ENCODE assay signal across 9 mouse cellular contexts in genomic region chr7:118296856-118297518, GRCm38 (mm10). TPM values are rescaled to one million over a fixed set of nuclear protein-coding genes. Genes with fewer than 3 reads are reported as not detected.
DNase-seq lines count a peak whose midpoint lies in the region; ATAC-seq and TF ChIP-seq lines count a peak whose summit lies in the region.
"Had no signal": no experiment of that assay in that cellular context is flagged by ENCODE, and none has a peak within 500 bp of the region (broad histone marks: within the 10 kb centered on the region; RNA-seq: fewer than 3 reads in every experiment).

No protein-coding gene starts in this region.

- peaks cover 9% of the 10 kb centered on the region for H3K4me1 ChIP-seq in hindbrain, embryonic 12.5 days
- 0 out of 2 replicates have a peak, but pooled peaks cover 5% of the 10 kb centered on the region for H3K4me1 ChIP-seq in neural tube, embryonic 12.5 days
- H3K4me1 ChIP-seq: lung, embryonic 15.5 days had no signal

- DNase-seq in layer of hippocampus, adult 2 months (ENCODE audit: low spot score in 2 of 2) = no peak
- no peak for DNase-seq in layer of hippocampus, adult 11-12 months (ENCODE audit: low spot score)
- DNase-seq in cerebellum, postnatal 10 days = peak; percentile 34 to 50
- DNase-seq in adrenal gland, postnatal 10 days = no peak
- no peak for DNase-seq in adrenal gland, adult (ENCODE audit: inconsistent age in 2 of 2, low spot score in 1 of 2)

- peak; percentile 38; the same call in 1 of the 2 replicates for ATAC-seq in hindbrain, embryonic 12.5 days (ENCODE audit: low FRiP score)
- ATAC-seq in neural tube, embryonic 12.5 days (ENCODE audit: low FRiP score, low read depth) = no peak; the same call in 1 of the 2 replicates
- ATAC-seq in megakaryocyte progenitor cell, adult 5-6 weeks (replicated peaks; ENCODE audit: poor library complexity) = no peak

- H3K9ac ChIP-seq in hindbrain, embryonic 12.5 days = no peak overlapping the region
- no peak overlapping the region for H3K9ac ChIP-seq in neural tube, embryonic 12.5 days
- H3K9ac ChIP-seq: lung, embryonic 15.5 days had no signal

- H3K4me2 ChIP-seq in hindbrain, embryonic 12.5 days (replicated peaks) = peak overlapping the region; percentile 30
- peak overlapping the region; percentile 35 for H3K4me2 ChIP-seq in neural tube, embryonic 12.5 days (replicated peaks)
- H3K4me2 ChIP-seq: lung, embryonic 15.5 days had no signal

- no peaks in the 10 kb centered on the region for H3K27me3 ChIP-seq in hindbrain, embryonic 12.5 days
- H3K27me3 ChIP-seq in neural tube, embryonic 12.5 days (replicated peaks) = no peaks in the 10 kb centered on the region
- H3K27me3 ChIP-seq: lung, embryonic 15.5 days had no signal

- peaks cover 9% of the 10 kb centered on the region; the same call in 1 of the 2 replicates for H3K9me3 ChIP-seq in hindbrain, embryonic 12.5 days (replicated peaks)
- peaks cover 8% of the 10 kb centered on the region; the same call in 1 of the 2 replicates for H3K9me3 ChIP-seq in neural tube, embryonic 12.5 days
- H3K9me3 ChIP-seq: lung, embryonic 15.5 days had no signal

- TF ChIP-seq CTCF in layer of hippocampus, adult 2 months (conservative IDR thresholded peaks at IDR 0.05) = no peak

- H3K27ac ChIP-seq in layer of hippocampus, adult 2 months = peak overlapping the region; percentile 19; the same call in 1 of the 2 replicates
- no peak overlapping the region for H3K27ac ChIP-seq in hindbrain, embryonic 12.5 days
- H3K27ac ChIP-seq in neural tube, embryonic 12.5 days = no peak overlapping the region
- H3K27ac ChIP-seq: lung, embryonic 15.5 days had no signal

- WGBS in hindbrain, embryonic 12.5 days = 51% methylated on average over 14 of the region's 14 CpGs
- WGBS in neural tube, embryonic 12.5 days = 61% methylated on average over 14 of the region's 14 CpGs

- no peak overlapping the region; the same call in 1 of the 2 replicates for H3K4me3 ChIP-seq in layer of hippocampus, adult 2 months
- no peak overlapping the region for H3K4me3 ChIP-seq in hindbrain, embryonic 12.5 days
- no peak overlapping the region for H3K4me3 ChIP-seq in neural tube, embryonic 12.5 days
- H3K4me3 ChIP-seq: lung, embryonic 15.5 days had no signal

- no peaks in the 10 kb centered on the region for H3K36me3 ChIP-seq in hindbrain, embryonic 12.5 days
- no peaks in the 10 kb centered on the region for H3K36me3 ChIP-seq in neural tube, embryonic 12.5 days
- H3K36me3 ChIP-seq: lung, embryonic 15.5 days had no signal

RNA-seq across cellular contexts. Expression of gene Smg1, which starts 53.5 kb away (rescaled TPM):
- 10 to 100 TPM; 81.6 to 91.1 TPM for total RNA-seq in layer of hippocampus, adult 2 months (2021)
- polyA plus RNA-seq in hindbrain, embryonic 12.5 days (2016; fragmentation: Nextera tagmentation; extraction: Ambion mirVana) = 26.8 and 27.6 TPM in 2 replicates
- 18.8 and 24.6 TPM in 2 replicates for polyA plus RNA-seq in neural tube, embryonic 12.5 days (2016; fragmentation: Nextera tagmentation; extraction: Ambion mirVana)
- 10 to 100 TPM; 35.8 to 50.7 TPM for total RNA-seq in adrenal gland, postnatal 10 days (2021)
- total RNA-seq in megakaryocyte progenitor cell, adult 5-6 weeks (2015) = 46.1 and 59.4 TPM in 2 replicates
- total RNA-seq in megakaryocyte progenitor cell, adult 5-6 weeks (2017) = 36.5 and 48.0 TPM in 2 replicates

Comparison
In these comparisons a context has a peak if more than half of its experiments do, and no peak if none do; other contexts are left out.
1. DNase-seq: peak in cerebellum, postnatal 10 days (2 of 2); none in layer of hippocampus, adult 2 months (0 of 2), layer of hippocampus, adult 11-12 months (single experiment), adrenal gland, postnatal 10 days (single experiment) and adrenal gland, adult (0 of 2).